Mouse (Mus musculus) heart, adult 2 months (tissue): ENCODE data around the gene Zcchc24. TPM values are rescaled to one million over a fixed set of nuclear protein-coding genes. Genes with fewer than 3 reads are reported as not detected.

Source experiments
- DNase-seq, 2 experiments: peaks; one replicate each; pipeline ENCODE4 v3.0.0; 2021
- H3K27ac ChIP-seq: fragments of 200-600 bp; 2 replicates; pipeline ENCODE4 v1.8.1; 2022
- H3K27me3 ChIP-seq: fragments of 200-500 bp; 2 replicates; pipeline ENCODE4 v1.6.1; 2012; ENCODE audit warnings: mild to moderate bottlenecking, low read length, inconsistent platforms, mixed read lengths; ENCODE audit not compliant: control insufficient read depth, insufficient read depth
- H3K36me3 ChIP-seq: fragments of 200-500 bp; 2 replicates; pipeline ENCODE4 v1.6.1; 2012; ENCODE audit warnings: low read length, inconsistent platforms; ENCODE audit not compliant: control insufficient read depth, insufficient read depth
- H3K4me1 ChIP-seq: fragments of 200-500 bp; 2 replicates; pipeline ENCODE4 v1.6.1; 2011; ENCODE audit warnings: low read length; ENCODE audit not compliant: control insufficient read depth, insufficient read depth
- H3K4me3 ChIP-seq: fragments of 200-600 bp; 2 replicates; pipeline ENCODE4 v1.8.1; 2022
- H3K79me2 ChIP-seq: fragments of 200-500 bp; replicated peaks from 2 replicates; pipeline ENCODE4 v1.6.1; 2012; ENCODE audit warnings: mild to moderate bottlenecking, inconsistent platforms, low read length, moderate library complexity, mixed read lengths; ENCODE audit not compliant: control insufficient read depth, insufficient read depth
- H3K9ac ChIP-seq: fragments of 200-500 bp; 2 replicates; pipeline ENCODE4 v1.6.1; 2012; ENCODE audit warnings: low read depth, mild to moderate bottlenecking, control low read depth, inconsistent platforms, low read length, mixed read lengths
- CTCF ChIP-seq: fragments of 200-600 bp; IDR thresholded peaks from 2 replicates; pipeline ENCODE4 v1.8.1; 2022; ENCODE audit warnings: antibody characterized with exemption, mild to moderate bottlenecking, moderate library complexity
- EP300 ChIP-seq: fragments of 200-500 bp; IDR thresholded peaks from 2 replicates; pipeline ENCODE4 v1.6.1; 2011; ENCODE audit warnings: low read depth, low read length, control low read depth; ENCODE audit not compliant: insufficient read depth
- POLR2A ChIP-seq: fragments of 200-500 bp; IDR thresholded peaks from 2 replicates; pipeline ENCODE4 v1.6.1; 2011; ENCODE audit warnings: mild to moderate bottlenecking, low read depth, low read length, control low read depth; ENCODE audit not compliant: insufficient read depth
- WGBS: fragments of 180-500 bp; shearing (Covaris S2); methylation state at CpG from one replicate; pipeline ENCODE4 v1.1.7; 2018; 5-methylcytosine and 5-hydroxymethylcytosine counted together
- intact Hi-C: fragments of 180-260 bp; cut with DNase I; formaldehyde crosslinking; loops from one replicate; pipeline ENCODE4 v1.15.1; 2025
- polyA plus RNA-seq: library from polyadenylated mRNA; depleted of rRNA; stranded (reverse); fragments of >200 nt; gene quantifications from 2 replicates; pipeline ENCODE4 v1.2.3, GENCODE M21; 2012
- total RNA-seq, 2 experiments: library from RNA; stranded (reverse); gene quantifications; 2 replicates each; pipeline ENCODE4 v1.2.3; 2021

Zcchc24 gene
- total and polyA plus RNA-seq, 3 experiments, result 27.3 to 33.5 (median 33.5) TPM

- H3K9ac ChIP-seq, result no peak overlapping the region
- no peaks in the 10 kb centered on the region for H3K79me2 ChIP-seq
- intact Hi-C loops, result no loop called here
- H3K27ac ChIP-seq, result no peak overlapping the region
- no peak for DNase-seq
- 66% methylated on average over 4 of the region's 4 CpGs for WGBS
- no peaks in the 10 kb centered on the region for H3K27me3 ChIP-seq
- H3K36me3 ChIP-seq, result peaks cover 4% of the 10 kb centered on the region
- no peak overlapping the region for H3K4me3 ChIP-seq
- peaks cover 13% of the 10 kb centered on the region for H3K4me1 ChIP-seq
- no peak for TF ChIP-seq EP300
- no peak for TF ChIP-seq POLR2A
- no peak for TF ChIP-seq CTCF
Observed at GRCm38 (mm10) chr14:25755541-25755940, 13.3 kb downstream of the Zcchc24 start.

- DNase-seq, result no peak
- H3K4me1 ChIP-seq, result peaks cover 10% of the 10 kb centered on the region
- no peak overlapping the region for H3K27ac ChIP-seq
- H3K27me3 ChIP-seq, result no peaks in the 10 kb centered on the region
- H3K79me2 ChIP-seq, result no peaks in the 10 kb centered on the region
- WGBS, result 72% methylated on average over 19 of the region's 19 CpGs
- TF ChIP-seq EP300 (no peak), POLR2A (no peak), CTCF (no peak)
- intact Hi-C loops, result no loop called here
- peaks cover 4% of the 10 kb centered on the region for H3K36me3 ChIP-seq
- H3K9ac ChIP-seq, result no peak overlapping the region
- no peak overlapping the region for H3K4me3 ChIP-seq
Observed at GRCm38 (mm10) chr14:25754531-25755484, 14.0 kb downstream of the Zcchc24 start.

GRCm38 (mm10) chr14:25753021-25753420 lies 15.8 kb downstream of the Zcchc24 start:
- Histone ChIP-seq H3K9ac (no peak overlapping the region), H3K4me3 (no peak overlapping the region), H3K79me2 (no peaks in the 10 kb centered on the region), H3K27me3 (no peaks in the 10 kb centered on the region), H3K36me3 (peaks cover 4% of the 10 kb centered on the region), H3K27ac (peak overlapping the region; percentile 39; the same call in 1 of the 2 replicates), H3K4me1 (peaks cover 15% of the 10 kb centered on the region)
- 44% methylated on average over 5 of the region's 5 CpGs for WGBS
- intact Hi-C loops, result loop anchor here (2.0 kb wide), 1 partner anchor 48 kb away; no protein-coding TSS in a partner anchor
- TF ChIP-seq CTCF (peak; percentile 38), POLR2A (peak; percentile 23; the same call in 1 of the 2 replicates), EP300 (0 out of 2 replicates have a peak, but pooled peaks have one; percentile 30)
- peak in 1 of 2 experiments; percentile 82 for DNase-seq

- intact Hi-C loops, result no loop called here
- H3K4me1 ChIP-seq, result peaks cover 32% of the 10 kb centered on the region
- no peaks in the 10 kb centered on the region for H3K79me2 ChIP-seq
- no peak for DNase-seq
- H3K27me3 ChIP-seq, result no peaks in the 10 kb centered on the region
- H3K9ac ChIP-seq, result no peak overlapping the region
- H3K4me3 ChIP-seq, result no peak overlapping the region
- 87% methylated on average over 5 of the region's 5 CpGs for WGBS
- H3K36me3 ChIP-seq, result peaks cover 4% of the 10 kb centered on the region
- H3K27ac ChIP-seq, result peak overlapping the region; percentile 23; the same call in 1 of the 2 replicates
- TF ChIP-seq EP300 (no peak), POLR2A (no peak), CTCF (no peak)
Observed at GRCm38 (mm10) chr14:25751067-25751466, 17.8 kb downstream of the Zcchc24 start.

GRCm38 (mm10) chr14:25750448-25751015 lies 18.3 kb downstream of the Zcchc24 start:
- 54% methylated on average over 2 of the region's 2 CpGs for WGBS
- H3K4me3 ChIP-seq, result no peak overlapping the region
- H3K27ac ChIP-seq, result peak overlapping the region; percentile 23; the same call in 1 of the 2 replicates
- H3K27me3 ChIP-seq, result no peaks in the 10 kb centered on the region
- intact Hi-C loops, result no loop called here
- peaks cover 4% of the 10 kb centered on the region for H3K36me3 ChIP-seq
- peaks cover 37% of the 10 kb centered on the region for H3K4me1 ChIP-seq
- peak in 1 of 2 experiments; percentile 54 for DNase-seq
- TF ChIP-seq EP300, result peak; percentile 69; the same call in 1 of the 2 replicates
- peak; percentile 41 for TF ChIP-seq CTCF
- TF ChIP-seq POLR2A, result no peak
- no peaks in the 10 kb centered on the region for H3K79me2 ChIP-seq
- no peak overlapping the region for H3K9ac ChIP-seq
